Mouse (Mus musculus) T-helper 1 cell (primary cell): ENCODE data around the gene Telo2.

Source experiments
- in situ Hi-C: fragments of 300-600 bp; cut with MboI, MseI; formaldehyde crosslinking; loops from one replicate; pipeline ENCODE4 v1.15.1; 2025; ENCODE audit warnings: high pct_unique_total_duplicates

Telo2 gene

GRCm38 (mm10) chr17:25107786-25108185 lies 8.0 kb downstream of the Telo2 start:
- in situ Hi-C loops, result no loop called here

GRCm38 (mm10) chr17:25101338-25101737 lies 14.4 kb downstream of the Telo2 start:
- in situ Hi-C loops, result no loop called here

- in situ Hi-C loops, result no loop called here
Measured at GRCm38 (mm10) chr17:25100052-25100451, 15.7 kb downstream of the Telo2 start.

GRCm38 (mm10) chr17:25096221-25096620 lies 19.5 kb downstream of the Telo2 start:
- in situ Hi-C loops, result no loop called here

- in situ Hi-C loops, result no loop called here
Measured at GRCm38 (mm10) chr17:25090450-25090849, 25.3 kb downstream of the Telo2 start.

GRCm38 (mm10) chr17:25089158-25089557 lies 26.6 kb downstream of the Telo2 start:
- in situ Hi-C loops, result no loop called here

- in situ Hi-C loops, result no loop called here
Measured at GRCm38 (mm10) chr17:25086724-25087123, 29.0 kb downstream of the Telo2 start.

- in situ Hi-C loops, result no loop called here
Measured at GRCm38 (mm10) chr17:25084835-25085385, 30.9 kb downstream of the Telo2 start.

GRCm38 (mm10) chr17:25083444-25083931 lies 32.3 kb downstream of the Telo2 start, which contains the start of gene Tmem204:
Gene Tmem204 (minus strand): TSS chr17:25083591.
- in situ Hi-C loops, result no loop called here

- in situ Hi-C loops, result no loop called here
Measured at GRCm38 (mm10) chr17:25082887-25083286, 32.9 kb downstream of the Telo2 start.

GRCm38 (mm10) chr17:25082081-25082847 lies 33.5 kb downstream of the Telo2 start:
- in situ Hi-C loops, result no loop called here

GRCm38 (mm10) chr17:25080960-25081381 lies 34.8 kb downstream of the Telo2 start:
- in situ Hi-C loops, result no loop called here

GRCm38 (mm10) chr17:25080210-25080609 lies 35.6 kb downstream of the Telo2 start:
- in situ Hi-C loops, result no loop called here

GRCm38 (mm10) chr17:25077771-25078372 lies 37.9 kb downstream of the Telo2 start:
- in situ Hi-C loops, result loop anchor here (10.0 kb wide), 1 partner anchor 437 kb away; no protein-coding TSS in a partner anchor

- in situ Hi-C loops, result loop anchor here (10.0 kb wide), 1 partner anchor 438 kb away; no protein-coding TSS in a partner anchor
Measured at GRCm38 (mm10) chr17:25076906-25077305, 38.9 kb downstream of the Telo2 start.

- in situ Hi-C loops, result no loop called here
Measured at GRCm38 (mm10) chr17:25068690-25069089, 47.1 kb downstream of the Telo2 start.

GRCm38 (mm10) chr17:25067442-25067851 lies 48.3 kb downstream of the Telo2 start:
- in situ Hi-C loops, result no loop called here

GRCm38 (mm10) chr17:25066595-25066994 lies 49.2 kb downstream of the Telo2 start:
- in situ Hi-C loops, result no loop called here

GRCm38 (mm10) chr17:25065189-25065588 lies 50.6 kb downstream of the Telo2 start:
- in situ Hi-C loops, result no loop called here

- in situ Hi-C loops, result no loop called here
Measured at GRCm38 (mm10) chr17:25064351-25064750, 51.4 kb downstream of the Telo2 start.

- in situ Hi-C loops, result no loop called here
Measured at GRCm38 (mm10) chr17:25063872-25064271, 51.9 kb downstream of the Telo2 start.

- in situ Hi-C loops, result no loop called here
Measured at GRCm38 (mm10) chr17:25063261-25063660, 52.5 kb downstream of the Telo2 start.
